Mouse (Mus musculus) CH12.LX (cell line): ENCODE results near the gene Mthfs.

ENCODE experiments used
- CHD2 ChIP-seq: IDR thresholded peaks from 2 replicates; pipeline ENCODE4 v1.6.1; 2011; ENCODE audit warnings: low read length, improper control_type of control experiment
- CTCF ChIP-seq, 2 experiments: IDR thresholded peaks in 1 of 2; conservative IDR thresholded peaks in 1 of 2; 2 replicates each; pipeline ENCODE4 v1.5.1; 2011 to 2012; ENCODE audit warnings: low read depth in 2 of 2, low read length in 2 of 2, improper control_type of control experiment in 1 of 2, inconsistent platforms in 1 of 2, mild to moderate bottlenecking in 1 of 2, moderate library complexity in 1 of 2
- E2F4 ChIP-seq: IDR thresholded peaks from 2 replicates; pipeline ENCODE4 v1.6.1; 2011; ENCODE audit warnings: low read depth, low read length, improper control_type of control experiment; ENCODE audit not compliant: insufficient replicate concordance
- KAT2A ChIP-seq: IDR thresholded peaks from 2 replicates; pipeline ENCODE4 v1.6.1; 2012; ENCODE audit warnings: low read length, improper control_type of control experiment, inconsistent platforms; ENCODE audit not compliant: insufficient replicate concordance
- MYC ChIP-seq: IDR thresholded peaks from 2 replicates; pipeline ENCODE4 v1.6.1; 2011; ENCODE audit warnings: low read depth, mild to moderate bottlenecking, improper control_type of control experiment, low read length
- POLR2A ChIP-seq: IDR thresholded peaks from 2 replicates; pipeline ENCODE4 v1.6.1; 2011; ENCODE audit warnings: low read depth, mild to moderate bottlenecking, improper control_type of control experiment, low read length
- RAD21 ChIP-seq: IDR thresholded peaks from 2 replicates; pipeline ENCODE4 v1.6.1; 2011; ENCODE audit warnings: low read depth, mild to moderate bottlenecking, low read length, improper control_type of control experiment, moderate library complexity
- TBP ChIP-seq: conservative IDR thresholded peaks from 2 replicates; pipeline ENCODE4 v1.6.1; 2011; ENCODE audit warnings: low read depth, low read length, improper control_type of control experiment
- USF1 ChIP-seq: IDR thresholded peaks from 2 replicates; pipeline ENCODE4 v1.6.1; 2014; ENCODE audit warnings: low read depth, mild to moderate bottlenecking, inconsistent platforms, low read length, improper control_type of control experiment
- ZC3H11A ChIP-seq: IDR thresholded peaks from 2 replicates; pipeline ENCODE4 v1.6.1; 2012; ENCODE audit warnings: low read depth, mild to moderate bottlenecking, inconsistent platforms, low read length, improper control_type of control experiment

GRCm38 (mm10) chr9:89373731-89374130 is 163.3 kb downstream of the Mthfs start:
- TF ChIP-seq CTCF (conservative IDR thresholded peaks at IDR 0.05 in 1 of 2, IDR thresholded peaks at IDR 0.05 in 1 of 2; ENCODE audit: low read depth in 2 of 2, low read length in 2 of 2) (no peak), KAT2A (no peak), POLR2A (no peak), RAD21 (no peak), CHD2 (no peak), ZC3H11A (no peak), USF1 (no peak), E2F4 (no peak), TBP (no peak), MYC (no peak)
